Mouse (Mus musculus): ENCODE measurements around the gene Nfib.

GRCm38 (mm10) chr4:82463189-82463715 is 242.3 kb downstream of the Nfib start:
- TF ChIP-seq CTCF (IDR thresholded peaks at IDR 0.05; ENCODE audit: borderline replicate concordance, control insufficient read depth, extremely low read depth, insufficient read depth, low read length, poor library complexity) (no peak), POLR2A (IDR thresholded peaks at IDR 0.05; ENCODE audit: control insufficient read depth, extremely low read depth, insufficient read depth, low read length, poor library complexity) (no peak)

All from thymus, adult 2 months (tissue).